Mouse (Mus musculus) cerebellum, postnatal 10 days (tissue): ENCODE results near the gene Nufip2.

Experiments used
- DNase-seq, 2 experiments: peaks; one replicate each; pipeline ENCODE4 v3.0.0; 2021; ENCODE audit warnings: mixed read lengths in 2 of 2

The Nufip2 gene

DNA sequence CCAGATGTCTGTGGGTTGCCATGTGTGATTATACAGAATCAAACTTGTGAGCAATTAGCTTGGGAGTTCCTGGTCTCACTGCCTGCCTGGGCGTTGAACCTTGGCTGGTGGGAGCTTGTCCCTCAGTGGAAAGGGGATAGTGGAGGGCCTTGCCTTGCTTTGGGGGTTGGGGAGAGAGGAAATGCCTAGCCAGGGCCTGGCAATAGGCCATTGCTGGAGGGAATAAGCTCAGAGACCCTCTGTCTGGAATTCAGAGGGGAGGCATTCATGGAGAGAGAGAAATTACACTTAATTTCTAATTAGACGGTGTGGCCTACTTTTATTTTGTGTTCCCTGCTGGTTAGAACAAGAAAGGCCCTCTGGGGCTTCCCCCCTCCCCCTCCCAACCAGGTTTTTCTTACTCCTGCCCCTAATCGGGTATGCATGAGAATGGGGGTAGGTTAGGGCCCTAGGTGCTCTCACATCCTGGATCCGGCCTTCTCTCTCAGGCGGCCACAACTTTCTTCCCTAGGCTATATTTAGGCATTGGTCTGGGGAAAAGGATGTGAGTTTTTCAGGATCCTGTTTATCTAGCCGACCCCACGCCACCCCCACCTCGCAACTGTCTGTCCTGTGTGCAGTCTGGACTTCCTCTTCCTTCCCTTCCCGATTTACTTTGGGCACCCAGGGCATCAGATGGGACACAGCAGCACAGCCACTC is 89.9 kb downstream of the Nufip2 start:
- DNase-seq, result peak in 1 of 2 experiments; percentile 27

DNA sequence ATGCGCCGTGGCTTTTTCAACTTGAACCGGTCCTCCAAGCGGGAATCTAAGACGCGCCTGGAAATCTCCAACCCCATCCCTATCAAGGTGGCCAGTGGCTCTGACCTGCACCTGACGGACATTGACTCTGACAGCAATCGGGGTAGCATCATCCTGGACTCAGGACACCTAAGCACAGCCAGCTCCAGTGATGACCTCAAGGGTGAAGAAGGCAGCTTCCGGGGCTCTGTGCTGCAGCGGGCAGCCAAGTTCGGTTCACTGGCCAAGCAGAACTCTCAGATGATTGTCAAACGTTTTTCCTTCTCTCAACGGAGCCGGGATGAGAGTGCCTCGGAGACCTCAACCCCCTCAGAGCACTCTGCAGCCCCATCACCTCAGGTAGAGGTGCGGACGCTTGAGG is 91.5 kb downstream of the Nufip2 start:
- no peak for DNase-seq

DNA sequence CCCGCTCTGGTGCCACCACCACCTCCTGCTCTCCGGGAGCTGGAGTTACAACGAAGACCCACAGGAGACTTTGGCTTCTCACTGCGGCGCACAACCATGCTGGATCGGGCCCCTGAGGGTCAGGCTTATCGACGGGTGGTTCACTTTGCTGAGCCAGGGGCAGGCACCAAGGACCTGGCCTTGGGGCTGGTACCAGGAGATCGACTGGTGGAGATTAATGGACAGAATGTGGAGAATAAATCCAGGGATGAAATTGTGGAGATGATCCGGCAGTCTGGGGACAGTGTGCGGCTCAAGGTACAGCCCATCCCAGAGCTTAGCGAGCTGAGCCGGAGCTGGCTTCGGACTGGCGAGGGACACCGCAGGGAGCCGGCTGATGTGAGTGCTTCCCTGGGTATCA is 92.0 kb downstream of the Nufip2 start:
- no peak for DNase-seq

DNA sequence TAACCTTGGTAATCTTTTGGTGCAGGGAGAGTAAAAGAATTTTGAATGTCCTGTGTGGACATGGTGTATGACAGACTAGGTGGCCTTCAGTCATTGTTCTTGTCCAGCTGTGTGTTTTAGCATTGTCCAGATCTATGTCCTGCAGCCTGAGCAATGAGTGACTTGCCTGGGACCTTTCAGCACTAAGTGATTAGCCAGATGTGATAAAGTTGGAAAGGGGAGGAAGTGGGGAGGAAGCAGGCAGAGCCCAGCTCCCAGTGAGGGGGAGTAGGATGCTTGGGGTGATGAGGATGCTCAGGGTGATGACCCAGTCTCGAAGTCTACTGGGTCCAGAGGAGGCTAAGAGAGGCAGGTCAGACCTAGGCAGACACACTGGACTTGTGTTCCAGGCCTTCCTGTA is 93.3 kb downstream of the Nufip2 start:
- no peak for DNase-seq

DNA sequence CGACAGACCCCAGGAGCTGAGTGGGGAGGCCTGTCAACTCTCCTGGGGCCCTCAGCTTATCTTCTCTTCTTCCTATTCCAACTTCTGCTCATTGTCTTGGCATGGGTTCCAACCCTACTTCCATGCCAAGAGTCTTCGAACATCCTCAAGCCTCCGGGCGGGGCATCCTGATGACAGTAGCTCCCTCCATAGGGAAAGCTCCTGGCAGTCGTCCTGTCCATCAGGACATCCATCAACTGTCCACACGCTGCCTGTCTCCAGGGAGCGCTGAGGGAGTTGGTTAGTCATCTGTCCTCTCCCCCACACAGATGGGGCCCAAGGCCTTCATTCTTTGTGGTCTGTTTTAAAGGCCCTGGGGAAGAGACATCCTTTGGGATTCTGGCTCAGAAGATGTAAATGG is 95.1 kb downstream of the Nufip2 start:
- peak; percentile 59 to 78 for DNase-seq

DNA sequence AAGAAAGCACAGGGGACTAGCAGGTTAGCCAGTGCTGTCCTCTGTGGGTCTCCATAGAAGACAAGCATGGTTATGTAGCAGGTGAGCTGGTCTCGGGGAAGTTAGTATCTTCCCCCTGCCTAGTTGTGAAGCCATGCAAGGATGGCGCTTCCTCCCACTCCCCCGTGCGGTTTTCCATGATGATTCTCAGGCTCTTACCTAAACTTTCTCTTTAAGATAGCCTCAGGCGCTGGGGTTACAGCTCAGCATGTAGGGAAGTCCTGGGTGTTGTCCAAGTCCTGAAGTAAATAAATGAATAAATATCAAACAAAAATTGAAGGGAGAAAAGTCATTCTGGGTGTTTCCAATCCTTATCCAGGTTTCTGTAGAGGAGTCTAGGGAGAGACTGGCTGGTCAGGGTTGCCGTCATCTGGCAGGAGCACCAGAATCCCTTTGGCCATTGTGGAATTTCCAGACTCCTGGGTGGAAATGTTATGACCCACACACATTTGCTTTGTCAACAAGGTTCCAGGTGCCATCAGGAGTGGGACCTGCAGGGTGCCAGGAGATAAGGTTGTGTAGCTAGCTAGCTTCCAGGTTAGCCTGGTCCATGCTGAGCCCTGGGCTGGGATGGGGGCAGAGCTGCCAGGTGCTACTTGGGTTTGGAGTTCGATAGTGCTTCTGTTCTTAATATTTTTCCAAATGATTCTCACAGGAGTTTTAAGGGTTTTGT is 96.3 kb downstream of the Nufip2 start:
- DNase-seq, result no peak

DNA sequence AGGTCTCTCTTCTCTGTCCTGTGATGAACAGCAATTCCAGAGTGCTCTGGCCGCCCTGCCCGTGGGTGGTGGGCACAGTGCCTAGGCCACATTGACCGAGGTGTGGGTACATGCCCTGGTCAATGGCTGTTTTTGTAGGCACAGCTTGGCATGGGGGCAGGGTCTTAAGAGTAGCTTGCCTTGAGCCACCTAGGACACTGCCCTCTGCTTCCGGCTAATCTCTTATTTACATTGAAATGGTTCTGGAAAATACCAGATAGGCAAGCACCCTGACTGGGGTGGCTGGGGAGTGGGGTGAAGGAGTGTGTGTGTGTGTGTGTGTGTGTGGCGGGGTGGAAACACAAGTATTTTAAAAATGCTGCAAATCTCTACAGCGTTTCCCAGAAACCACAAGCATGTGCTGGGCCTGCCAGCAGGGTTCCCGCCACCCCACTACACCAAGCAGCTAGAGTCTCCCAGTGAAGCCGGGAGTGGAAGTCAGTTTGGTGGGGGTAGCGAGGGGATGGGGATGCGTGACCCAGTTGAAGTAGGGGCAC is 97.3 kb downstream of the Nufip2 start:
- peak; percentile 52 to 65 for DNase-seq

DNA sequence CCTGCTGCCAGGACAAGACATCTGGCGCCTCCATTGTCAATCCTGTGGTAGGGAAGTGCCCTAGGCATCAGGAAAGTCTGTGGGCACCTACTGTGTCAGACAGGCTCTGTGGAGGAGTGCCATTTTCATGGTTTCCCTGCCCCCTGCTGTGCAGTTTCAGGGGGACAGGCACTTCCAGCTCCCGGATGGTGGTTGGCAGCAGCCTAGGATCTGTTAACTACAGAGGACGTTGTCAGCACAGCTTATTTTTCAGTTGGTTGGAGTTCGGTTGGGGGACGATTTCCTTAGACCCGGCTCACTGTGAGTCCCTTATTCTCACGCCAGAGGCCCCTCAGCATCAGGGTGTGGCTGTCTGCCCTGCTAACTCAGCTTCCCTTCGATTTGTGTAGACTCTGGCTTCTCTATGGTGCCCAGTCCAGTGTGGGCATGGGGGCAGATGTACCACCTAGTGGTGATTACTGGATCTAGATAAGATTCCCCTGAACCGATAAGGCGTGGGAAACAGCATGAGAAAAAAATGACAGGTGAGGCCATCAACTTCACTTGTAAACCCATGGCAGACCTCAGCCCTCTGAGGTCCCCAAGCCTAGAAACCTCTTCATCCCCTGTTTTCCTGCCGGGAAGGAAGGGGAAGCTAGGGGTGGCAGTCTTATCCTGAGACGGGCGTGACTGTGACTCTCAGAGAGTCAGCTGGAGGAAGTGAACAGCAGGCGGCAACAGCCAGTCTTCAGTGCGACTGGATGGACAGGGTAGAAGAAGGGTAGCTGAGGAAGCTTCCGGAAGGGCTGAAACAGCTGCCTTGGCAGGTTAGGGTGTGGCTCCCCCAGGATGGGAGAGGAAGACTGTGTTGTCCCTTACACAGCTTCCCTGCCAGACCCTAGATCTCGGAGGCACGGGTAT is 98.0 kb downstream of the Nufip2 start:
- peak; percentile 48 to 59 for DNase-seq

DNA sequence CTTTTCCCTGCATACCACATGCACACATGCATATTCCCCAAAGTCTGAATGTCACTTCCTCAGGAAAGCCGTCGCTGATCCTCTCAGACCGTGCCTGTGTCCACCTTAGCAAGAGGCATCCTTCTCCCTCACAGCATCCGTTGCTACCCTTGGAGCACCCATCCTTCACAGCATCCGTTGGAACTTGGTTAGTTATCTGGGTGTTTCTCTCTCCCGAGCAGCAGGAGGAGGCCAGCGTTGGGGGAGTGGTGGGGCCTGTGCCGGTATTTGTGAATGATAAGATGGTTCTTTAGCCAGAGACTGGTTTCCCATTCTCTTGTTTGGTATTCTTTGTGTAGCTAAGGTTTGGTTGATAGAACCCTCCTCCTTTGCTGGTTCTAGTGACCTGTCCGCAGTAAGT is 98.9 kb downstream of the Nufip2 start:
- no peak for DNase-seq

DNA sequence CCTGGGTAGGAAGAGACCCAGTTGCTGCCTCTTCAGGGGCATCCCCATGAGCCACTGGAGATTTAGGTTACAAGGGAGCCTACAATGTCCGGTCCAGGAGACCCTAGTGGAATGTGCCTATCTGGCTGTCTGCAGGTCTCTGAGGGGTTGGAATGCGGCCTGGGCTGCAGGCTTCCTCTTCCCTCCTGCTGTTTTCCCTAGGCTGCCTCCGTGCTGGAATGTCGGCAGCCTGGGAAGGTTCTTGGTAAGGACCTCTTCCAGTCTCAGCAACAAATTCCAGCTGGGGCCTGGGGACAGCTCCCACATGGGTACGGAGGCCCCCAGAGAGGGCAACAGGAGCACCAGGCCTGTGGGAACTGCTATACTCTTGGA is 99.4 kb downstream of the Nufip2 start:
- no peak for DNase-seq

DNA sequence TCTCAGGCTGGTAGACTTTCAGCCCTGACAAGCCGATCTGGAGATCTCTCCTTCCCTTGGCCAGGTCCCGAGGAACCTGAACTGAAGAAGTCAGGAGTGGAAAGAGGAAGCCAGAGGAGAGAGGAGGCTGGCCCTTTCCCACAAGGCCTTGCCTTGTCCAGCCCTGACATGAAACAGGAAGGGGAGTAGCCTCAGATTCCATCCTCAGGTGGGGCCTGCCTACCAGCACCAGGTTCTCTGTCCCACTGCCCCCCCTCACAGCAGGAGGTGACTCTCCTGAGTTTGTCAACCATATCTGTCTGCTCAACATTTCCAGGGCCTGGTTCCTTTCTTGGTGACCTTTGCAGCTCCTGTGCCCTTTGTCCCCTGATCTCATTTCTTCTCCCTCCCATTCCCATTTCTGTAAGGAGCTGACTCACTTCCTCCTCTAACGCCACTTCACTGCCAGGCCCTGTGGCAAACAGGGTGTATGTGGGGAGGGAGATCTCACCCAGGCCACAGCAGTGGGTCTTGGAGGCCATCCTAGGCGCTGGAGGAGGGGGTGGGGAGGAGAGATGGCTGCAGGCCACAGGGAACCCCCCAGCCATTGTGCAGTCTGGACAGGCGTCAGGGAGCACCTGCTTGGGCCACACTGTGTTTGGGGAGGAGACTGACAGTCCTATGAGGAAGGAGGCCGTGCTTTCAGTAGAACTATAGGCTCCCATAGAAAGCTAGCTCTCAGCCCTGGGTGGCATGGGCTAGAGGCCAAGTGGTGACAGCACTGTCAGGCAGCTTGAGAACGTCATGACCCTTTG is 100.0 kb downstream of the Nufip2 start:
- peak; percentile 69 to 70 for DNase-seq

DNA sequence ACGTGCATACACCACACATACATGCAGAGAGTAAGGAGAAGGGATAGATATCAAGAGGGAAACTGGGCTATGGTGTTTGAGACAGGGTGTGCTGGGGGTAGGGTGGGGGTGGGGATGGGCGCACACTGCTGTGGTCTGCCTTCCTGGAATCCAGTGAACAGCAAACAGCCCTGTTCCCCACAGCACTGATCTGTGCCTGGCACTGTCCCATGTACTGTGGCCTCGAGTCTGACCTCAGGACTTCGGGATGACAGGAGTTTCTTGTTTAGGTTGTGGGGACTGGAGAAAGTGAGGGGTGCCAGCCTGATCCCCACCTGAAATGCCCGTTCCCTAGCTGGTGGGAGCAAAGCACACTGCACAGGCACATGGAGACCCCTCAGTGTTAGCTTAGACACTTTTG is 101.8 kb downstream of the Nufip2 start, which contains the start of gene Gm10277:
Gene Gm10277, minus strand, starts transcription at position 41 of the 400 bp plus-strand sequence.
- DNase-seq, result no peak

DNA sequence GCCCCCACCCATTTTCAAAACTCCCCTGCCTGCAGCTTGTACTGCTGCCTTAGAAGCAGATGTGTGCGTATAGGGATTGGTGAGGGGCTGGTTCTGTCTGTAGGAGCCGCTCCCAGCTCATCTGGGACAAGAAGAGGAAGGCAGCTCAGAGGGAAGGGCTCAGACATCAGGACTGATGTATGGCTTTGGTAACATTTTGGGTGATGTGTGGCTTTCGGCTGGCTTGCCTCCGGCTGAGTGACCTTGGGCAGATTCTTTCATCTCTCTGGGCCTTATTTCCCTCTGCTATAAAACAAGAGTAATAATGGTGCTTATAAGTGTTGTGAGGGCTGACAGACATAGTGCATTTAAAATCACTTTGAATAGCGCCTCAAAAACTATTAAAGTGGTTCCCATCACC is 103.6 kb downstream of the Nufip2 start:
- no peak for DNase-seq

DNA sequence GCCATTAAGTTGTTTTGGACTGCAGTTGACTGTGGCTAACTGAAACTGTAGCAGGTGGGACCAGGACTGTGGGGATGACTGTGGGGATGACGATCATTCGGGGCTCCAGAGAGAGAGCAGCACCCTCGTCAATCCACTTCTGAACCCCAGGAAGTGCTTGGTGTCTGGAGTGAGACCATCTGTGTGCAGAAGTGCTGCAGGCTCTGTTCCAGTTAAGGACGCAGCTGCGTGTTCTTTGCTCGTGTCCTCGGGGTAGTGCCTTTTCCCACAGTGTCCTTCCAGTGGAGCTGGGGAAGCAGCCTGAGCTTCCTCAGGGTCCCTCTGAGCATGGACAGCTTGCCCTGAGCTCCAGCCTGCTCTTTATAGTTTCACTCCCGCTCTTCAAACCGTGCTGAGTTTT is 104.3 kb downstream of the Nufip2 start:
- DNase-seq, result no peak

DNA sequence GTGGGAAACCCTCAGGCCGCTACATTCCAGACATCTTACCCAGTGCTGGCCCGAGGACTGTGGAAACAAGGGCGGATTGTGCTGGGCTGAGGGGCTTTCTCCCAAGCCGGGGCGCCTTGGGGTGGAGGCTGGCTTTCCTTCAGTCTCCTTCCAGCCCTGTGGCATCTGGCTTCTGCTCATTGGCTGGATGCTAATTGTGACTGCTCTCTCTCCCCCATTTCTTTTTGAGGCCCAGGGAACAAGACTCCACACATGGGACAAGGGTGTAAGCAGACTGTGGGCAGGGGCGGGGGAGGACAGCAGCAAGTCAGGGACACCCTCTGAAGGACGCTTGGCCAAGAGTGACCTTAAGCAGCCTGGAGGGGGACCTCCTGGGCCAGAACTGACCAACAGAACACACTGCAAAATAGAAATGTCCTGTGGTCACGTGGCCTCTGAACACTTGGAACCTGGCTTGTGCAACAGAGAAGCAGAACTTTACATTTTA is 105.3 kb downstream of the Nufip2 start:
- peak in 1 of 2 experiments; percentile 42 for DNase-seq
